Mouse (Mus musculus): ENCODE results near the gene Gm20431. TPM values are rescaled to one million over a fixed set of nuclear protein-coding genes. Genes with fewer than 3 reads are reported as not detected.

Gm20431 gene
- polyA plus RNA-seq, 1 experiment from 2014 or later = 2.0 TPM

DNA sequence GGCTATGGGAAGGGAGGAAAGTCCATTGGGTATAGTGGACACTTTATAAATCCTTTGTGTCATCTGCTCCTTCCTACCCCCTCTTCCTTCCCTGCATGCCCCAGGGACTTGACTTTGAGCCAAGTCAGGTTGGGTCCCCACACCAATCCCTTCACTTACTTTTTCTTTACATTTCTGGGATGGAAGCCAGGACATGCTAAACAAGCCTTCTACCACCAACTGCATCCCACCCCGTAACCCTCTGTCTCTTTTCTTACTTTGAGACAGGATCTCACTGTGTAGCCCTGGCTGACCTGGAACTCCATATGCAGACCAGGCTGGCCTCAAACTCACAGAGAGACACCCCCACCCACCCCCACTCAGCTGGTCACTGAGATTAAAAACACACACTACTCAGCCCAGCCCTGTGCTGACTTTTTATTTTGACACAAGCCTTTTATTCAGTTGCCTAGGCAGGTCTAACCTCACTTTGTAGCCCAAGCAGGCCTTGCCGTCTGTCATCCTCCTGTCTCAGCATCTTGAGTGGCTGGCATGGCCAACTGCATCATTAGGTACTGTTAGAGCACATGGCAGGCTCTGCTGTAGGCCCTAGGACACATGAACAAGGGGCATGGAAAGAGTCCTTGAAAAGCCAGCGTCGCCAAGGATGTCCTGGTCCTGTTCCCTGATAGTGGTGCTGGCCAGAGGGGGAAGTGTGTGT is 67.6 kb downstream of the Gm20431 start:
- no peaks in the 10 kb centered on the region for H3K9me3 ChIP-seq (ENCODE audit: control insufficient read depth, low read length)
- H3K4me1 ChIP-seq (ENCODE audit: control insufficient read depth, insufficient read depth, low read length) = peaks cover 35% of the 10 kb centered on the region
- no peaks in the 10 kb centered on the region for H3K36me3 ChIP-seq (ENCODE audit: control insufficient read depth, insufficient read depth, low read length)
- peak overlapping the region; percentile 85 for H3K27ac ChIP-seq (ENCODE audit: low read length)
- no peak for ATAC-seq
- no peak overlapping the region for H3K9ac ChIP-seq (ENCODE audit: low read depth, low read length)
- H3K4me3 ChIP-seq (ENCODE audit: low read length) = no peak overlapping the region
- no peak overlapping the region for H3K4me2 ChIP-seq (ENCODE audit: low read depth, low read length)
- 77% methylated on average over 4 of the region's 4 CpGs for WGBS
- no peaks in the 10 kb centered on the region for H3K27me3 ChIP-seq (replicated peaks; ENCODE audit: control insufficient read depth, insufficient read depth, low read length)

DNA sequence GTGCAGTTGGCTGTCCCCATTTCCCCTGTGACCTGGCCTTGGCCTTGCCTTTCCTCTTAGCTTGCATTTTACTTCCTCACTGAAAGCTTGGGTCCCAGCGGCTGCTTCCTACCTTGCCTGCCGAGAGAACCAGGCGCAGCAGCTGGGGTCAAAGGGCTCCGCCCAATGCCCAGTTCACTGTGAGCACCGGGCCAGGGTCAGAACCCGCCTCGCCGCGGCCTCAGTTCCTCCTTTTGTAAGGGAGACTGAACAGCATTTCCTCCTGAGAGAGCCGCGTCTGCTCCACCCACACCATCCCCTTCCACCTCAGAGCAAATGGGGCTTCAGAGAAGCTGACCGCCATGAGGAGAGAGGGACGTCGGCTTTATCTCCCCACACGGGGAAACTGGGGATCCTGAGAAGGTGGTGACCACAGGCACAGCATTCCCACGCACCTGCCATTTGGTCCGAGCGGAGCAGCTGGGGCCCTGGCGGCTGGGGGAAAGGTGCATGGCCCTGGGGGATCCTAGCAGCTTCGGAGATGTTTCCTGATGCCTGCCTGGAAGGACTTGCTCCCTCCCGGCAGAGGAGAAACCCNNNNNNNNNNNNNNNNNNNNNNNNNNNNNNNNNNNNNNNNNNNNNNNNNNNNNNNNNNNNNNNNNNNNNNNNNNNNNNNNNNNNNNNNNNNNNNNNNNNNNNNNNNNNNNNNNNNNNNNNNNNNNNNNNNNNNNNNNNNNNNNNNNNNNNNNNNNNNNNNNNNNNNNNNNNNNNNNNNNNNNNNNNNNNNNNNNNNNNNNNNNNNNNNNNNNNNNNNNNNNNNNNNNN is 72.3 kb downstream of the Gm20431 start:
- peak; percentile 61 for ATAC-seq
- Histone ChIP-seq H3K9ac (ENCODE audit: low read depth, low read length) (peak overlapping the region; percentile 43), H3K4me1 (ENCODE audit: control insufficient read depth, insufficient read depth, low read length) (peaks cover 32% of the 10 kb centered on the region), H3K9me3 (ENCODE audit: control insufficient read depth, low read length) (no peaks in the 10 kb centered on the region), H3K27ac (ENCODE audit: low read length) (peak overlapping the region; percentile 63), H3K36me3 (ENCODE audit: control insufficient read depth, insufficient read depth, low read length) (no peaks in the 10 kb centered on the region), H3K27me3 (replicated peaks; ENCODE audit: control insufficient read depth, insufficient read depth, low read length) (no peaks in the 10 kb centered on the region), H3K4me2 (ENCODE audit: low read depth, low read length) (peak overlapping the region; percentile 34; the same call in 1 of the 2 replicates), H3K4me3 (ENCODE audit: low read length) (peak overlapping the region; percentile 21)
- 28% methylated on average over 21 of the region's 21 CpGs for WGBS

DNA sequence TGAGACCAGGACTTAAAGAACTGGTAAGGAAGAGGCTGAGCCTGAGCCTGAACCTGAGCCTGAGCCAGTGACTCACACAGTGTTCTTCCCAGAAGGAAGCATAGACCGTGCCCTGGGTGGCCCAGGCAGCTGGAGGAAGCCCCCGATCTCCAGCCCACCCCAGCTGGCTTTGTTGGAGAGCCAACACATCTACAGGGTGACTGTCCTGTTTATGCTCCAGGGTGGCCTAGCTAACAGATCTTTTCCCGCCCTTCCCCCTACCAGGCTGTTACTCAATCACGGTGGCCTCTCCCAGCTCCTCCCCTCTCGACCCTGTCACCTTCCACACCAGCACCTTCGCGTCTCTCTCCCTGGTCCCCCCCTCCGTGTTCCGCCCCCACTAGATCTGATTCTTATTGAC is 74.3 kb downstream of the Gm20431 start:
- Histone ChIP-seq H3K4me1 (ENCODE audit: control insufficient read depth, insufficient read depth, low read length) (peaks cover 36% of the 10 kb centered on the region), H3K27me3 (replicated peaks; ENCODE audit: control insufficient read depth, insufficient read depth, low read length) (no peaks in the 10 kb centered on the region), H3K9ac (ENCODE audit: low read depth, low read length) (peak overlapping the region; percentile 21; the same call in 1 of the 2 replicates), H3K4me2 (ENCODE audit: low read depth, low read length) (no peak overlapping the region), H3K36me3 (ENCODE audit: control insufficient read depth, insufficient read depth, low read length) (no peaks in the 10 kb centered on the region), H3K27ac (ENCODE audit: low read length) (peak overlapping the region; percentile 35), H3K9me3 (ENCODE audit: control insufficient read depth, low read length) (no peaks in the 10 kb centered on the region), H3K4me3 (ENCODE audit: low read length) (no peak overlapping the region)
- WGBS = 18% methylated on average over 9 of the region's 9 CpGs
- ATAC-seq = peak; percentile 34

- H3K4me2 ChIP-seq (ENCODE audit: low read depth, low read length) = no peak overlapping the region
- H3K9me3 ChIP-seq (ENCODE audit: control insufficient read depth, low read length) = no peaks in the 10 kb centered on the region
- peak overlapping the region; percentile 49 for H3K9ac ChIP-seq (ENCODE audit: low read depth, low read length)
- no peaks in the 10 kb centered on the region for H3K27me3 ChIP-seq (replicated peaks; ENCODE audit: control insufficient read depth, insufficient read depth, low read length)
- H3K4me1 ChIP-seq (ENCODE audit: control insufficient read depth, insufficient read depth, low read length) = peaks cover 32% of the 10 kb centered on the region
- no peak overlapping the region for H3K4me3 ChIP-seq (ENCODE audit: low read length)
- H3K36me3 ChIP-seq (ENCODE audit: control insufficient read depth, insufficient read depth, low read length) = no peaks in the 10 kb centered on the region
- peak overlapping the region; percentile 35 for H3K27ac ChIP-seq (ENCODE audit: low read length)
- WGBS = 33% methylated on average over 8 of the region's 8 CpGs
- ATAC-seq = no peak
These were observed 75.3 kb downstream of the Gm20431 start for GRCm38 (mm10) chr2:167586041-167586440.

GRCm38 (mm10) chr2:167585273-167585672 is 76.0 kb downstream of the Gm20431 start:
- H3K36me3 ChIP-seq (ENCODE audit: control insufficient read depth, insufficient read depth, low read length) = no peaks in the 10 kb centered on the region
- no peak overlapping the region for H3K9ac ChIP-seq (ENCODE audit: low read depth, low read length)
- ATAC-seq = no peak
- H3K27me3 ChIP-seq (replicated peaks; ENCODE audit: control insufficient read depth, insufficient read depth, low read length) = no peaks in the 10 kb centered on the region
- peaks cover 32% of the 10 kb centered on the region for H3K4me1 ChIP-seq (ENCODE audit: control insufficient read depth, insufficient read depth, low read length)
- H3K9me3 ChIP-seq (ENCODE audit: control insufficient read depth, low read length) = no peaks in the 10 kb centered on the region
- no peak overlapping the region for H3K27ac ChIP-seq (ENCODE audit: low read length)
- H3K4me2 ChIP-seq (ENCODE audit: low read depth, low read length) = no peak overlapping the region
- whole genome bisulfite sequencing = 75% methylated on average over 2 of the region's 2 CpGs
- no peak overlapping the region for H3K4me3 ChIP-seq (ENCODE audit: low read length)

- H3K27ac ChIP-seq (ENCODE audit: low read length) = peak overlapping the region; percentile 53
- H3K9ac ChIP-seq (ENCODE audit: low read depth, low read length) = peak overlapping the region; percentile 23
- H3K4me1 ChIP-seq (ENCODE audit: control insufficient read depth, insufficient read depth, low read length) = peaks cover 36% of the 10 kb centered on the region
- WGBS = 33% methylated on average over 10 of the region's 10 CpGs
- no peaks in the 10 kb centered on the region for H3K9me3 ChIP-seq (ENCODE audit: control insufficient read depth, low read length)
- peak; percentile 21; the same call in 1 of the 2 replicates for ATAC-seq
- H3K36me3 ChIP-seq (ENCODE audit: control insufficient read depth, insufficient read depth, low read length) = no peaks in the 10 kb centered on the region
- H3K4me2 ChIP-seq (ENCODE audit: low read depth, low read length) = no peak overlapping the region
- H3K4me3 ChIP-seq (ENCODE audit: low read length) = no peak overlapping the region
- no peaks in the 10 kb centered on the region for H3K27me3 ChIP-seq (replicated peaks; ENCODE audit: control insufficient read depth, insufficient read depth, low read length)
These were observed 77.9 kb downstream of the Gm20431 start for GRCm38 (mm10) chr2:167583161-167583952.

GRCm38 (mm10) chr2:167578521-167578920 is 82.8 kb downstream of the Gm20431 start:
- no peak overlapping the region for H3K27ac ChIP-seq (ENCODE audit: low read length)

DNA sequence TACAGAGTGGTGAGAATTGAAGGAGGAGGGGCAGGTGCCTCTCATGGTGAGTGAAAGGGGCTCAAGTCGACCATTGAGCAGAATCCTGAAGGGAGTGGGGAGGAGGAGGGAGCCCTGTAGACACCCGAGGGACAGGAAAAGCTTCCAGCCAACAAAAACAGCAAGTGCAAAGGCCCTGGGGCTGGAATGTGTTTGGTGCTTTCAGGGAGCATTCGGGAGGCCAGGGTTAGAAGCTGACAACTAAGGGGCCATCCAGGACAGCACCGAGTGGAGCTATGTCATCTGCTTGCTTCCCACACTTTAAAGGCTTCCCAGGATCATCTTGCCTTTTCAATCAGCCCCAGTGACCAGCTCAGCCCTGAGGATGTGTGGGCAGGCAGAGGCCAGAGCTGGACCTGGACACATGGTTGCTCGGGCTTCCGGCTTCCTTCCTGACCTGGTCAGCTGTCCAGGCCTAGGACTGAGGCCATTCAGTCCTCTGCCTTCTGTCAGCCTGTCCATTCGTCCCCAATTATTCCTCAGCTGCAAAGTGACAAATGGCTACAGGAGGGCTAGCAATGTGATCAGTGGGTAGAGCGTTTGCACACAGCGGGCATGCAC is 84.0 kb downstream of the Gm20431 start:
- no peak for ATAC-seq
- Histone ChIP-seq H3K27ac (ENCODE audit: low read length) (no peak overlapping the region), H3K4me3 (ENCODE audit: low read length) (no peak overlapping the region), H3K36me3 (ENCODE audit: control insufficient read depth, insufficient read depth, low read length) (no peaks in the 10 kb centered on the region), H3K9ac (ENCODE audit: low read depth, low read length) (no peak overlapping the region), H3K27me3 (replicated peaks; ENCODE audit: control insufficient read depth, insufficient read depth, low read length) (no peaks in the 10 kb centered on the region), H3K9me3 (ENCODE audit: control insufficient read depth, low read length) (no peaks in the 10 kb centered on the region), H3K4me1 (ENCODE audit: control insufficient read depth, insufficient read depth, low read length) (peaks cover 5% of the 10 kb centered on the region; the same call in 1 of the 2 replicates), H3K4me2 (ENCODE audit: low read depth, low read length) (no peak overlapping the region)
- 65% methylated on average over 9 of the region's 9 CpGs for WGBS

More at GRCm38 (mm10) chr2:167578521-167578920, 82.8 kb downstream of the Gm20431 start:
- Histone ChIP-seq H3K4me3 (ENCODE audit: low read length) (no peak overlapping the region), H3K9me3 (ENCODE audit: control insufficient read depth, low read length) (no peaks in the 10 kb centered on the region), H3K9ac (ENCODE audit: low read depth, low read length) (no peak overlapping the region), H3K4me2 (ENCODE audit: low read depth, low read length) (no peak overlapping the region), H3K36me3 (ENCODE audit: control insufficient read depth, insufficient read depth, low read length) (no peaks in the 10 kb centered on the region), H3K27me3 (replicated peaks; ENCODE audit: control insufficient read depth, insufficient read depth, low read length) (no peaks in the 10 kb centered on the region), H3K4me1 (ENCODE audit: control insufficient read depth, insufficient read depth, low read length) (peaks cover 14% of the 10 kb centered on the region)
- ATAC-seq = peak; percentile 33; the same call in 1 of the 2 replicates
- WGBS = 38% methylated on average over 5 of the region's 5 CpGs
